Mouse (Mus musculus) c-Kit-positive CD71-positive TER-119-negative erythroid progenitor cells, embryonic 14.5 days (primary cell): ENCODE data around the gene Cacng5.

ENCODE experiments used
- DNase-seq: peaks from one replicate; pipeline ENCODE4 v3.0.0-alpha.2; 2013; ENCODE audit warnings: low read depth

Cacng5 gene

DNA sequence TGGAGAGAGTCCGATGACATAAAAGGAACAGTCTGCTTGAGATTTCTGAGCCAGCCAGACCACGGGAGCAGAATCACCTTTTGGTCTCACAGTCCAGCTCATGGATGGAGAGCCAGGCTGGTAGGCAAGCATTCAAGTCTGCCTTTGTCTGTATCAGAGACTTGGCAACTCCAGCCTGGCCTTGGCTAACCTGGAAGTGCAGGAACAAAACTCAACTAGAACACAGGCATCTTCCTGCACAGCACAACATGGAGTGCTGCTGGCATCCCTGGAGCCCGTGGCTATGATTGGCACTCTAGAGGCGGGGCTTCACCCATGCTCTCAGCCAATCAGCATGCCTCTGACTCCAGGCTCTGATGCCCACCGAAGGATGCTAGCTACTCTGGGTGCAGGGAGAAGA, 38.0 kb downstream of the Cacng5 start:
- no peak for DNase-seq

- no peak for DNase-seq
Measured at GRCm38 (mm10) chr11:107875861-107876494, 38.9 kb downstream of the Cacng5 start.

- DNase-seq, result no peak
Measured at GRCm38 (mm10) chr11:107872743-107873142, 42.1 kb downstream of the Cacng5 start.

DNA sequence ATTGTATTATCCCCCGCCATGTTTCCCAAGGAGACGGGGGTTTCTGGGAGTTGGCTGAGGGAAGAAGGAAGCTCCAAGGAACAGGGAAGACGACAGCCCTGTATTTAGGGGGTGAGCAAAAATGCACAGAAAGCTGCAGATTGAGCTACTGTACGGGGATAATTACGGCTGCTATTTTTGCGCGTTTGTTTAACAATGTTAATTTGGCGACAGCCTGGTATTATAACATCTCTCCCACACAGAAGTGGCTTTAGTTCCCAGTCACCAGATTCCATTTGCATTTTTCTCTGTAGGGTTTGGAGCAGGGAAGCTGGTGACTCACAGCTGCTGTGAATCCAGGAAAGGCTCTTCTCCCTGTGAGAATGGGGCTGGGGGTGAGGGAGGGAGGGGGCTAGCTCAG, 47.3 kb downstream of the Cacng5 start:
- DNase-seq, result no peak

DNA sequence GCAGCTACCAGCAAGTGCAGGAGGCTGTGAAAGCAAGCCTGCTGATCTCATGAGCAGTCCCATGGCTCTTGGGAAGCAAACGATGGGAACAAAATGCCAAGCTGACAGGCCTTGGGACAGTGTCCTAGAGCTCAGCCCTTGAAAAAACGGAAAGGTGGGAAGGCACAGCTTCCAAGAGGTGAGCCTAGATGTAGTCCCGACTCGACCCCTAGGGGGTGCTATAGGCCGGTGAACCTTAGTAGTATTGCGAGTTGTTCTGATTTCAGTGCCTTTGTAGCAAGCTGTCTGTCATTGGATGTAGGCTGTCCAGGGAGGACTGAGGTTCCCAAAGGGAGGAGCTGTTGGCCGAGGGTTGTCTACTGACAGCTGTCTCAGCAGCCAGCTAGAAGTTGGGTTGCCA, 49.7 kb downstream of the Cacng5 start:
- DNase-seq, result no peak

DNA sequence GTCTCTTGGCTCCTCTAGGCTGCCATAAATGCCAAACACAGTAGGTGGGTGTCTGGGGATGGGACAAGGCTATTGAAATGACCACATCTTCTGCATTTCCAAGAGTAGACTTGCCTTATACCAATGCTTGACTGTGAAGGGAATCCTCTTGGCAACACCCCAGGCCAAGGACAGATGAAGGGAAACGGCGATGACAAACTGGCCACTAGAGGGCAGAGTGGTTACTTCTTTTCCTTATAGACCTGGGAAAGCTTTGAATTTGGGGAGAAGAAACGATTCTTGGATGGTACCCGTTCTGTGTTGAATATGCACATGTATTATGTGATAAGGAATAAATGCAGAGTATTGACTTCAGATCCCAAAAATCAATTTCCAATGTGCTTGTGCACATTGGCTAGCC, 50.8 kb downstream of the Cacng5 start:
- DNase-seq, result peak; percentile 15

DNA sequence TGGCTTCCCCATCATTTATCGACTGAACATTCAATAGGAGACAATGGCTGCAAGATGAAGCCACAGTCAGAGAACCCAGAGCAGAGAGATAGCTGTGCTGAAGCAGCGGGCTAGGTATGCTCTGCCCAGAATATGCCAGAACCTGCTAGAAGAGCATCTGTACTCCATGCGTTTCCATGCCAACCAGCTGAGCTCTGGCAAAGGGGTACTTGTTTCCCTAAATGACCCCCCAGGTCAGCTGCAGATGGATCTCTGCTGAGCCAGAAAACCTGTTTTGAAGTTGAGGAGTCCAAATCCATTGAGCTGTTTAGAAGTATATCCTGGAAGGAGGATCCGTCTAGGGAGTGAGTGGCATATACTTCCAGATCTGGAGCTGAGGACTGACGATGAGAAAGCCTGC, 53.1 kb downstream of the Cacng5 start:
- DNase-seq, result no peak

DNA sequence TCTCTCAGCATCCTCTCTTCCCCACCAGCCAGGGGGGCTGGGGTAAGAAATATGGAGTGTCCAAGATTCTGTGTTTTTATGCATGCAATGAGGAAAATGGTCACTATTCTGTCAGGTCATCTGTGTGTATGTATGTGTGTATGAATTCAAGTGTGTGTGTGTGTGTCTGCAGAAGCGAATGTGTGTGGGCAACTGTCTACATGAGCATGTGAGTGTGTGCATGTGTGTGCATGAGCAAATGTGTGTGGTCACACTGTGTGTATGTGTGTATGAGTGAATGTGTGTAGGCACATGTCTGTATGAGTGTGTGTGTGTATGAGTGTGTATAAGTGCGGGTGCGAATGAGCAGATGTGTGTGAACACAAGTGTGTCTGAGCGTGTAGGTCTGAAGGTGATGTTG, 55.0 kb downstream of the Cacng5 start:
- DNase-seq, result no peak

GRCm38 (mm10) chr11:107859288-107859687, 55.6 kb downstream of the Cacng5 start:
- DNase-seq, result peak; percentile 23

DNA sequence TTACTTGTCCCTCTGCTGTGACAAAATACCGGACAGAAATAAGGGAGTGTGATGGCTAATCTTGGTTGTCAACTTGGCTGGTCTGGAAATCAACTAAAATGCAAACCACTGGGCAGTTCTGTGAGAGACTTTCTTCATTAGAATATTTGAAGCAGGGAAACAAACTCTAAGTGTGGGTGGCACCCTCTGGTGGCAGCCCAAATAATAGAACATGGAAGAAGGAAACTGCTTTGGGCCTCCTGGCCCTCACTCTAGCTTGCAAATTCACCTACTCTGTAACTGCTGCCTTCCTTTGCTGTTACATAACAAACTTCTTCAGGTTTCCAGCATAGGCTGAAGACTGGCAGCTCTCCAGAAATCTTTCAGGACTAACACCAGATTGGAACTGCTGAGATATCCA, 61.8 kb downstream of the Cacng5 start:
- no peak for DNase-seq

DNA sequence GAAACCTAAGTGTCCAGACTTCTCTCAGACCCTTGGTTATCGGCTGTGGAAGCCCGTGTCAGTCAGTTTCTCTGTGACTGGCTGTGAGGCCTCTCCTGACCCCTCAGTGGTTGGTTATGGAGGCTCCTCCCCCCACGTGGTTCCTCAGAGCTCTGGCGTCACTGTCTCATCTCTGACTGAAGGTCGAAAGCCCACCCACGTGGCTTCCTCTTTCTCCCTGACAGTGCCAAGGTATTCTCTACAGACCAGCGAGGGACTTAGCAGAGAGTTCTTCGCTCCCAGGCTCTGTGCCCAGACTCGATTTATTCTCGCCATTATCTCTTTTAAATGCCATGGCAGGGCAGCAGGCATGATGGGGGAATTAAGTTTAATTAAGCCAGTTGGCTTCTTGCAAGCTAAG, 65.2 kb downstream of the Cacng5 start:
- DNase-seq, result no peak

GRCm38 (mm10) chr11:107844175-107844574, 70.7 kb downstream of the Cacng5 start:
- no peak for DNase-seq

DNA sequence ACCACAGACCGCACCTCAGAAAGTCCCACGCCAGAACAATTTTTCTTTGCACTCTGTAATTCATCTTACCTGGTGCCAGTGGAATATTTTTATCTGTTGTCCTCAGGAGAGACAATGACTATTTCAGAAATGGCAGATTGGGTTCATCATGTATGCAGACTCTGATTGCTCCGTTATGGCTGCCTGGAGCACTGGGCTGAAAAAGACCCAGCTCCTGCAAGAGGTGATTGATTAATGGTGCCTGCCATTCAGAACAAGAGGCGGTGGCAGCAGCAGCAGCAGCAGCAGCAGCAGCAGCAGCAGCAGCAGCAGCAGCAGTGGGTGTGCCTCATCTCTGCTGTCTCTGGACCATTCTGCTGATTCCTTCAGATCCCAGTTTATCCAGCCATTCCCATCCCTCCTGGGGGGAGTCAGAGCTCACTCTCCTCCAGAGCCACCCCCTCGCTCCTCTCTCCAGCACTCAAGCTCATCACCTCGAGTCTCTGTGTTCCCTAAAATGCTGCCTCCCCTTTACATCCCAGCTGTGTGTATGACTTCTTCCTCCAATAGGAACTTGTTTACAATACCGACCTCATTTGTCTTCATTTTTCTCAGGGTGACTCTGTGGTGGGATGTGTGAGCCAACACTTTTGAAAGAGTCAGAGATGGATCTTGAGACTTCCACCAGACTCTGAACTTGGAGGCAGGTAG, 81.4 kb downstream of the Cacng5 start:
- no peak for DNase-seq
